Mouse (Mus musculus): ENCODE results near the gene Psg19.

Psg19 gene

GRCm38 (mm10) chr7:18746189-18746860, 52.0 kb downstream of the Psg19 start:
- peak in 1 of 2 experiments; percentile 45 for DNase-seq
